Mouse (Mus musculus): ENCODE measurements around the gene Clec10a.
"Not testable (repeated sequence)": the region's sequence is repeated elsewhere in the genome, so short reads cannot be mapped to it uniquely, and the experiment has no call there.

DNA sequence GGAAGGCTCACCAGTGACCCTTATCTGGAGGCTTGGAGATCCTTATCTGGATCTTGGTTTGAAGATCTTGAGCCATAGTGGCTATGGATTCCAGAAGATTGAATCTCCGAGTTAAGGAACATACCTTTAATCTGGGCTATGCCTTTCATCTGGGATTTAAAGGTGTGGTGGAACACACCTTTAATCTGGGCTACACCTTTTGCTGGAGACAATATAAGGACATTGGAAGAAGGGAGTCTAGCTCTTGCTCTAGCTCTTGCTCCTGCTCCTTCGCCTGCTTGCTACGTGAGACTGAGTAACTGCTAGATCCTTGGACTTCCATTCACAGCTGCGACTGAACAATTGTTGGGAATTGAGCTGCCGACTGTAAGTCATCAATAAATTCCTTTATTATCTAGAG lies at the start of gene Clec10a:
- TF ChIP-seq POLR2A (IDR thresholded peaks at IDR 0.05; ENCODE audit: control insufficient read depth, low read depth, low read length); CTCF (IDR thresholded peaks at IDR 0.05; ENCODE audit: control insufficient read depth, insufficient read depth, insufficient replicate concordance, low read depth, low read length): not testable (repeated sequence)
